Mouse (Mus musculus) neural tube, embryonic 13.5 days (tissue): Measurements from ENCODE around the gene Gipr. TPM values are rescaled to one million over a fixed set of nuclear protein-coding genes. Genes with fewer than 3 reads are reported as not detected.
A peak's percentile ranks its signal among the peaks of the same experiment; 100 is the strongest.

ENCODE experiments used
- ATAC-seq: fragments of 200-750 bp; cut with Nextera tagmentation; 2 replicates; pipeline ENCODE4 v1.8.0; 2017; ENCODE audit warnings: low read depth, mild to moderate bottlenecking, moderate TSS enrichment, moderate library complexity
- H3K27ac ChIP-seq: fragments of 300-500 bp; sonication (generic); replicated peaks from 2 replicates; pipeline ENCODE4 v1.5.1; 2015; ENCODE audit warnings: moderate library complexity, mild to moderate bottlenecking, inconsistent platforms
- H3K27me3 ChIP-seq: fragments of 300-500 bp; sonication (generic); 2 replicates; pipeline ENCODE4 v1.6.1; 2015; ENCODE audit warnings: mild to moderate bottlenecking, inconsistent platforms
- H3K36me3 ChIP-seq: fragments of 300-500 bp; sonication (generic); 2 replicates; pipeline ENCODE4 v1.6.1; 2015; ENCODE audit warnings: mild to moderate bottlenecking, inconsistent platforms
- H3K4me1 ChIP-seq: fragments of 300-500 bp; sonication (generic); replicated peaks from 2 replicates; pipeline ENCODE4 v1.6.1; 2015; ENCODE audit warnings: inconsistent platforms
- H3K4me2 ChIP-seq: fragments of 300-500 bp; sonication (generic); 2 replicates; pipeline ENCODE4 v1.6.1; 2015; ENCODE audit warnings: inconsistent platforms, mild to moderate bottlenecking, moderate library complexity
- H3K4me3 ChIP-seq: fragments of 300-500 bp; sonication (generic); 2 replicates; pipeline ENCODE4 v1.5.1; 2015; ENCODE audit warnings: mild to moderate bottlenecking, inconsistent platforms
- H3K9ac ChIP-seq: fragments of 300-500 bp; sonication (generic); 2 replicates; pipeline ENCODE4 v1.6.1; 2015; ENCODE audit warnings: moderate library complexity, mild to moderate bottlenecking, inconsistent platforms
- H3K9me3 ChIP-seq: fragments of 300-500 bp; sonication (generic); 2 replicates; pipeline ENCODE4 v1.6.1; 2016; ENCODE audit warnings: inconsistent platforms
- WGBS: fragments of 180-500 bp; shearing (Covaris S2); methylation state at CpG from one replicate; pipeline ENCODE4 v1.1.7; 2015; 5-methylcytosine and 5-hydroxymethylcytosine counted together
- polyA plus RNA-seq: library from polyadenylated mRNA; unstranded; fragments of >200 nt; fragmentation: Nextera tagmentation; extraction: Ambion mirVana; gene quantifications from 2 replicates; pipeline ENCODE4 v1.2.1, GENCODE M21; 2015

Gipr gene
- polyA plus RNA-seq, 1 experiment from 2014 or later, result 1.4 TPM

DNA sequence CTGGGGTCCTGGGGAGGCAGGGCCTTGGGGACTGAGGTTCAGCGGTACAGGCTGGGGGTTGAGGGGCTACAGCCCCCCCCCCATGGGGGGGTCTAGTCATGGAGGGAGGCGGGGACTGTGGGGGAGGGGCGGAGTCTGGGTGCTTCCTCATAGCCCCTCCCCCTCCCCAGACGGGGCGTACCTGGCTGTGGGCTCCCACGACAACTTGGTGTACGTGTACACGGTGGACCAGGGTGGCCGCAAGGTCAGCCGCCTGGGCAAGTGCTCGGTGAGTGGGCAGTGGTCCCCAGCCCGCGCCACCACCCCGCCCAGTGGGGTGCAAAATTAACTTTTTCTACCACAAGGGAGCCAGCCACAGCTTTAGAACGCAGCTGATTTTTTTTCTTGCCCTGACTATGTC, 35.7 kb upstream of the Gipr start:
- WGBS, result 67% methylated on average over 15 of the region's 15 CpGs
- H3K4me1 ChIP-seq, result no peaks in the 10 kb centered on the region
- H3K27ac ChIP-seq, result no peak overlapping the region
- H3K4me2 ChIP-seq, result no peak overlapping the region
- no peaks in the 10 kb centered on the region for H3K27me3 ChIP-seq
- ATAC-seq, result no peak
- H3K36me3 ChIP-seq, result peaks cover 78% of the 10 kb centered on the region
- no peak overlapping the region for H3K9ac ChIP-seq
- no peak overlapping the region for H3K4me3 ChIP-seq
- no peaks in the 10 kb centered on the region for H3K9me3 ChIP-seq

DNA sequence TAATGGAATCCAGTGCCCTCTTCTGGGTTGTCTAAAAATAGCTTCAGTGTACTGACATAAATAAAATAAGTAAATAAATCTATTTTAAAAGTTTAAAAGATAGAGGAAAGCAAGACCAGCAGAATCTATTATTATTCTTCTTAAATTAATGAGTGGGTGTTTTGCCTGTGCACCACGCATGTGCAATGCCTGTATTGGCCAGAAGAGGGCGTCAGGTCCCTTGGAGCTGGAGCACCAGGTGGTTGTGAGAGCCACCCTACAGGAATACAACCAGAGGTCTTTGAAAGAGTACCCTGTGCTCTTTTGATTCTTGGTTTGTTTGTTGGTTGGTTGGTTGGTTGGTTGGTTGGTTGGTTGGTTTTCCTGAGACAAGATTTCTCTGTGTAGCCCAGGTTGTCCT, 32.1 kb upstream of the Gipr start:
- Histone ChIP-seq H3K4me3 (no peak overlapping the region), H3K9me3 (no peaks in the 10 kb centered on the region), H3K4me1 (no peaks in the 10 kb centered on the region), H3K27ac (no peak overlapping the region), H3K4me2 (no peak overlapping the region), H3K36me3 (peaks cover 84% of the 10 kb centered on the region), H3K9ac (no peak overlapping the region), H3K27me3 (no peaks in the 10 kb centered on the region)
- 35% methylated on average over 2 of the region's 2 CpGs for WGBS
- no peak for ATAC-seq

DNA sequence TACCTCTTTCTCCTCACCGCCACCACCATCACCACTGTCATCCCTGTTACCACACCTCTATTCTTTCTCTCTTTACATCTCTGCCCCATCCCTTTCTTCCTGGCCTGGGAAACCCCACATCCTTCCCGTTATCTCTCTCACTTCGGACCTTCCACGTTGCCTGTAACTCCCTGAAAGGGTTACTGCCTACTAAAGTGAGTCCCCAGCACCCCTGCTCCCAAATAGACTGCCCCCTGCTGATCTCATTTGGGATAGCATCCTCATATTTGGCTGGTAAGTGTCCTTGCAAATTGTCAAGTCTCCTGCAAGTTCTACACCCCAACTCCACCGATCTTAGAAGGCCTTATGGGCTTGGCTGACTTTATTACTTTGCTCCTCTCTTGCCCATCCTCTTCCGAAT, 30.7 kb upstream of the Gipr start:
- Histone ChIP-seq H3K9me3 (no peaks in the 10 kb centered on the region), H3K9ac (no peak overlapping the region)
- WGBS, result 67% methylated on average over 6 of the region's 6 CpGs

DNA sequence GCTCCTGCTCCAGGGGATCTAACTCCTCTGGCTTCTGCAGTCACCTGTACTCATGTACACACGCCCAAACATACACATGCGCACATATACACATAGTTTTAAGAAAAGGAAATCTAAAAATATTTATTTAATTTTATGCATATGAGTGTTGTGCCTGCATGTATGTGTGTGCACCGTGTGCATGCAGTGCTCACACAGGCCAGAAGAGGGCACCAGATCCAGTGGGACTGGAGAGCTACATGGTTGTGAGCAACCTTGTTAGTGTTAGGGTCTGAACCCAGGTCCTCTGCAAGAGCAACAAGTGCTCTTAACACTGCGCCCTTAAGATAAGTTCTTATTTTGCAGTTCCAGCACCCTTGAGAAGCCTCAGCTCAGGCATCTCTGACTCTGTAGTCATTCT, 28.7 kb upstream of the Gipr start:
- no peak overlapping the region for H3K9ac ChIP-seq
- 96% methylated on average over 4 of the region's 4 CpGs for WGBS
- ATAC-seq, result no peak

More for the DNA sequence above, 30.7 kb upstream of the Gipr start:
- Histone ChIP-seq H3K27ac (no peak overlapping the region), H3K4me1 (no peaks in the 10 kb centered on the region), H3K36me3 (peaks cover 87% of the 10 kb centered on the region), H3K4me2 (no peak overlapping the region), H3K27me3 (no peaks in the 10 kb centered on the region), H3K4me3 (no peak overlapping the region)
- no peak for ATAC-seq

DNA sequence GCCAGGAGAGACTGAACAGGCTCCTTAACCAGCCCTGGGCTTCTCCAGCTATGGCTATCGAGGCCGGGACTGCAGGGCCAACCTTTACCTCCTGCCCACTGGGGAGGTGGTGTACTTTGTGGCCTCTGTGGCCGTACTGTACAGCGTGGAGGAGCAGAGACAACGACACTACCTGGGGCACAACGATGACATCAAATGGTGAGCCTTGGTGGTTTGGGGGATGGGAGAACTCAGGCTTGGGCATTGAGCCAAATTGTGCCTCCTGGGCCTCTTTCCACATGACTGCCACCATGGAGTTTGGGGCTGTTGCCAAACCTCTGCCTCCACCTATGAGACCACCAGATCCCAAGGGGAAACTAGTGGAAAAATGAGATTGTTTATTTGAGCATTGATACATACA, 18.8 kb upstream of the Gipr start:
- Histone ChIP-seq H3K4me2 (0 out of 2 replicates have a peak overlapping the region, but pooled peaks have one; percentile 18), H3K4me1 (peaks cover 31% of the 10 kb centered on the region), H3K27me3 (peaks cover 12% of the 10 kb centered on the region), H3K9ac (no peak overlapping the region), H3K27ac (peak overlapping the region; percentile 80), H3K36me3 (peaks cover 53% of the 10 kb centered on the region), H3K4me3 (no peak overlapping the region), H3K9me3 (no peaks in the 10 kb centered on the region)
- peak; percentile 55; the same call in 1 of the 2 replicates for ATAC-seq
- WGBS, result 50% methylated on average over 6 of the region's 6 CpGs

More for the DNA sequence above, 28.7 kb upstream of the Gipr start:
- Histone ChIP-seq H3K27me3 (no peaks in the 10 kb centered on the region), H3K36me3 (peaks cover 91% of the 10 kb centered on the region), H3K4me3 (no peak overlapping the region), H3K9me3 (no peaks in the 10 kb centered on the region), H3K4me2 (no peak overlapping the region), H3K27ac (no peak overlapping the region), H3K4me1 (no peaks in the 10 kb centered on the region)

DNA sequence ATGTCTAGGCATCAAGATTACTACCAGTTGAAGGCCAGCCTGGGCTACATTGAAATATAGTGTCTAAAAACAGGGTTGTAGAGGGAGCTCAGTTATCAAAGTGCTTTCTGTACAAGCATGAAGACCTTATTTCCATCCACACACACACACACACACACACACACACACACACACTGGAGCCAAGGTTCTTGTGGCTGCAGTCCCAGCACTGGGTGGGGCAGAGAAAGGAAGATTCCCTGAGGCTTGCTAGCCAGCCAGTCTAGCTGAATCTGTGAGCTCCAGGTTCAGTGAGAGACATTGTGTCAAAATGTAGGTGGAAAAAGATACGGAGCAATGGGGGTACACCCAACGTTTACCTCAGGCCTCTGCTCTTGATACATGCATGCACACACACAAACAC, 18.3 kb upstream of the Gipr start:
- H3K9me3 ChIP-seq, result no peaks in the 10 kb centered on the region
- peak overlapping the region; percentile 80 for H3K27ac ChIP-seq
- ATAC-seq, result no peak
- H3K9ac ChIP-seq, result no peak overlapping the region
- H3K4me1 ChIP-seq, result peaks cover 36% of the 10 kb centered on the region
- no peak overlapping the region for H3K4me3 ChIP-seq
- H3K4me2 ChIP-seq, result no peak overlapping the region
- H3K27me3 ChIP-seq, result peaks cover 17% of the 10 kb centered on the region
- 63% methylated on average over 2 of the region's 2 CpGs for WGBS
- H3K36me3 ChIP-seq, result peaks cover 50% of the 10 kb centered on the region

DNA sequence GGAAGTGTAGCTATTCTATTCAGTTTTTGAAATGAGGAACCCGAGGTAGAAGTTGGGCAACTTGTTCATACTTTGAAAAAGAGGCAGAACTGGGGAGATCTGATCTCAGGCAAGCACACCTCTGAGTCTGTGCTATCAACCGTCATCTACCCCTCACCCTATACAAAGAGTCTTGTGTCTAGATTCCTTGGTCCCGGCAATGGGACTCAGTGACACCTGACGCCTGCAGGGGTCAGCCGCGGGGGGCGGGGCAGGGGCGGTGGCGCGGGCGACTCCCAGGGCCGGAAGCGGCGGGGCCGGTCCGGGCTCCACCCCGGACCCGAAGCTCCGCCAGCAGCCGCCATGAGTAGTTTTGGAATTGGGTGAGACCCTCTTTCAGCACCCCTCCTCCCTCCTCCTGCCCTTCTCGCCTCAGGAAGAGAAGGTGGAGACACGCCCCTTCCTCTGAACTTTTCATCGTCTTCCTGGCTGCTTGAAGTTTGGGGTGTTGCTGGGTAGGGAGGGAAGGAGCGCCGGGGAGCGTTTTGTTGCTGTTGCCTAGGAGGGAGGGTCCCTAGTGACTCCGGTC, 15.0 kb upstream of the Gipr start:
- H3K9ac ChIP-seq, result peak overlapping the region; percentile 64
- no peak overlapping the region for H3K27ac ChIP-seq
- 4% methylated on average over 27 of the region's 27 CpGs for WGBS
- no peak for ATAC-seq
- peak overlapping the region; percentile 52 for H3K4me2 ChIP-seq
- H3K4me3 ChIP-seq, result peak overlapping the region; percentile 38
- peaks cover 63% of the 10 kb centered on the region for H3K4me1 ChIP-seq
- peaks cover 43% of the 10 kb centered on the region for H3K27me3 ChIP-seq
- H3K9me3 ChIP-seq, result no peaks in the 10 kb centered on the region
- peaks cover 24% of the 10 kb centered on the region for H3K36me3 ChIP-seq

DNA sequence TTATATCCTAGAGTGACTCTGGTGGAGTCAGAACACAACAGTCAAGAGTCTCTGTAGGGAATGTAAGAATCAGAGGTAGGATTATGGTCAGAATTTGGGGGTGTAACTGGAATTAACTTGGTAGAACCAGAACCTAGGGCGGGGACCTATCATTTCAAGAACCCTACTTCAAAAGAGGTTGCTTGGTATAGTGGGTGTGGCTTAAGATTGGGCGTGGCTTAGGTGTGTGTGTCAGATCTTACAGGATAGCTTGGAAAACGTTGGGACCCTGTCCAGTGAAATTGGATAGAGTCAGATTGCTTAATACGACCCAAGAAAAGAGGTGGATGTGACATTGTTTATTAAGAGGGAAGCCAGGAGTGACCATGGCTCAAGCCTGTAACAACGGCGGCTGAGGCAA, 14.0 kb upstream of the Gipr start:
- ATAC-seq, result no peak
- no peaks in the 10 kb centered on the region for H3K9me3 ChIP-seq
- no peak overlapping the region for H3K9ac ChIP-seq
- H3K4me2 ChIP-seq, result peak overlapping the region; percentile 68; the same call in 1 of the 2 replicates
- H3K27ac ChIP-seq, result no peak overlapping the region
- H3K27me3 ChIP-seq, result peaks cover 43% of the 10 kb centered on the region
- peaks cover 23% of the 10 kb centered on the region for H3K36me3 ChIP-seq
- peaks cover 54% of the 10 kb centered on the region for H3K4me1 ChIP-seq
- H3K4me3 ChIP-seq, result no peak overlapping the region
- 40% methylated on average over 6 of the region's 6 CpGs for WGBS

DNA sequence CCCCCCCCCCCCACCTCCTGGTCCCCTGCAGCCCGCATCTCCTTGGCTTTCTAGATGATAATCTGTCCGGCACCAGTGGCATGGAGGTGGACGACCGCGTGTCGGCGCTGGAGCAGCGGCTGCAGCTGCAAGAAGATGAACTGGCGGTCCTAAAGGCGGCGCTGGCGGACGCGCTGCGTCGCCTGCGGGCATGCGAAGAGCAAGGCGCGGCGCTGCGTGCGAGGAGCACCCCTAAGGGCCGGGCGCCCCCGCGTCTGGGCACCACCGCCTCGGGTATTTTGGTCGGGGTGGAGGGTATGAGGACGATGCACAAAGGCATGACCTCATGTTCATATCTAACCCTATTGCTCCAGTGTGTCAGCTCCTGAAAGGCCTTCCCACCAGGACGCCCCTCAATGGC, 13.2 kb upstream of the Gipr start:
- peaks cover 46% of the 10 kb centered on the region for H3K27me3 ChIP-seq
- under 1% methylated on average over 31 of the region's 32 CpGs for WGBS
- ATAC-seq, result no peak
- H3K4me2 ChIP-seq, result peak overlapping the region; percentile 68
- peaks cover 46% of the 10 kb centered on the region for H3K4me1 ChIP-seq
- H3K27ac ChIP-seq, result no peak overlapping the region
- H3K9ac ChIP-seq, result peak overlapping the region; percentile 53
- peak overlapping the region; percentile 67 for H3K4me3 ChIP-seq
- peaks cover 23% of the 10 kb centered on the region for H3K36me3 ChIP-seq
- H3K9me3 ChIP-seq, result no peaks in the 10 kb centered on the region

DNA sequence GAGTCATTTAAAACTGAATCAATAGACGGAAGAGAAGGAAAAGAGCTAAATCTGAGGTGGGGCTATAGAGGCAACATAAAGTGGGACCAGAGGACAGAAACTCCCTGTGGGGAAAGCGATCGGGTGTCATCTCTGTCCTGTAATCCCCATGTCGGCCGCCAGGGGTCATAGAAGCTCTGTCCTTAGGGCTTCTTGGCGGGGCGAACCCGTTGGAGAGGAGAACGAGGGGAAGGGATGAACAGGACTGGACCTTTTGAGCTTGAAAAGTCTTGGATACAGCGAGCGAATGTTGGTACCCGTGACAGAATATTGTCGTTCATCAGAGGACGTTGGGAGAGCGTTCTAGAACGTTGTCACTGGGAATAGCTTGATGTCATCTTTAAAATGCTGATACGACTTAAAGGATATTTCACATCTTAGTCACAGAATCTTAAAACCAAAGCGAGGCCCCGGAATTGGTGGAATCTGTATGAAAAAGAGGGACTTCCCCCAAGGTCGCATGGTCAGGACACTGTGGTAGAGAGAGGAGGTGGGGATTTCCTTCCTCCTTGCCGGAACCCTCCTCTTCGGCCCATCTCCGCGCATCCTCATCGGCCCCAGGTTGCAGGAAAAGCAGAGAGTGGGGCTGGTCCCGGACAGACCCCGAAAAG, 12.6 kb upstream of the Gipr start:
- H3K9me3 ChIP-seq, result no peaks in the 10 kb centered on the region
- peaks cover 17% of the 10 kb centered on the region for H3K36me3 ChIP-seq
- 5% methylated on average over 27 of the region's 27 CpGs for WGBS
- peak overlapping the region; percentile 67 for H3K4me3 ChIP-seq
- H3K27ac ChIP-seq, result no peak overlapping the region
- ATAC-seq, result no peak
- H3K4me1 ChIP-seq, result peaks cover 40% of the 10 kb centered on the region
- peaks cover 52% of the 10 kb centered on the region for H3K27me3 ChIP-seq
- H3K9ac ChIP-seq, result peak overlapping the region; percentile 62
- peak overlapping the region; percentile 68 for H3K4me2 ChIP-seq

DNA sequence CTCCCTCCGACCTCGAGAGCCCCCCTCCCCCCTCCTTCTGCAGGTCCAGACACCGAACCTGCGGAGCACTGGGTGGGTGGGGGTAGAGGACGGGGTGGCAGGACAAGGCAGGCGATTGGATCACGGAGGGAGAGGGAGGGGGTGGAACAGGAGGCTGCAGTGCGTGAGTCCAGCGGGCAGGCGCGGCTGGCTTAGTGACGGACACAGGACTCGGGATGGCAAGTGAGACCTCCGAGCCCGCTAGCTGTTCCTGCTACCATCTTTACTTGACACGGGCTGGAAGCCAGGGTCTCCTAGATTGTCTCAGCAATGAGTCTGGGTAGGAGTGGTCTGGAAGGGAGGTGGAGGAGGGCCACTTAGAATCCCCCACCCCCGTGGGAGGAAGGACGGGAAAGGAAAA, 12.1 kb upstream of the Gipr start:
- peaks cover 45% of the 10 kb centered on the region for H3K4me1 ChIP-seq
- H3K9me3 ChIP-seq, result no peaks in the 10 kb centered on the region
- peaks cover 15% of the 10 kb centered on the region; the same call in 1 of the 2 replicates for H3K36me3 ChIP-seq
- H3K27ac ChIP-seq, result no peak overlapping the region
- WGBS, result 7% methylated on average over 18 of the region's 18 CpGs
- H3K9ac ChIP-seq, result peak overlapping the region; percentile 62
- H3K4me3 ChIP-seq, result peak overlapping the region; percentile 67
- no peak for ATAC-seq
- H3K27me3 ChIP-seq, result peaks cover 55% of the 10 kb centered on the region
- peak overlapping the region; percentile 68 for H3K4me2 ChIP-seq

DNA sequence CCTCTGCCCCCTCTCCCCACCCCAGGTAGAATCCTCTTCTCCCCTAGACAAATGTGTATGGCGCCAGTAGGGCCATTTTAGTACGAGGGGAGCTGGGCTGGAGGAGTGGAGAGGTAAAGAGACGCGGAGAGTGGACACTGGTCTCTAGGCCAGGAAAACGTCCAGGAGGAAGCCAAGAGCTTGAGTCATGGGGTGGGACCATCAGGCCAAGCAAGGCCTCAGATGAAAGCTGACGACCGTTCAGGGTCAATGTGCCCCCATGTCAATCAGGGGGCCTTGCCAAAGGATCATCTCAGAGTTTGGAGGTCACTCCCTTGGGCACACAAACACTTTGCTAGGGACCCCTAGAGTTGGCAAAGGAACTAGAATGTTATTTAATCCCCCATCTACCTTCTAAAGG, 11.3 kb upstream of the Gipr start:
- H3K36me3 ChIP-seq, result peaks cover 7% of the 10 kb centered on the region; the same call in 1 of the 2 replicates
- peak overlapping the region; percentile 68 for H3K4me2 ChIP-seq
- H3K9me3 ChIP-seq, result no peaks in the 10 kb centered on the region
- peak overlapping the region; percentile 67 for H3K4me3 ChIP-seq
- no peak overlapping the region for H3K27ac ChIP-seq
- peaks cover 54% of the 10 kb centered on the region for H3K4me1 ChIP-seq
- peak overlapping the region; percentile 85 for H3K9ac ChIP-seq
- WGBS, result 64% methylated on average over 7 of the region's 7 CpGs
- ATAC-seq, result no peak
- H3K27me3 ChIP-seq, result peaks cover 55% of the 10 kb centered on the region
